Mouse (Mus musculus): Measurements from ENCODE around the gene Six3. TPM values are rescaled to one million over a fixed set of nuclear protein-coding genes. Genes with fewer than 3 reads are reported as not detected.

Gene Six3
- polyA plus RNA-seq, 1 experiment from 2014 or later: not detected

- 3% methylated on average over 13 of the region's 13 CpGs for WGBS
Observed at GRCm38 (mm10) chr17:85624051-85624420, 10.6 kb downstream of the Six3 start.

GRCm38 (mm10) chr17:85624981-85625940 lies 11.9 kb downstream of the Six3 start:
- 2% methylated on average over 26 of the region's 26 CpGs for WGBS
- Histone ChIP-seq H3K9ac (ENCODE audit: low read length) (no peak overlapping the region), H3K27ac (replicated peaks in 1 of 2; ENCODE audit: control insufficient read depth in 1 of 2, insufficient read depth in 1 of 2, low read depth in 2 of 2, low read length in 2 of 2) (no peak overlapping the region), H3K36me3 (ENCODE audit: control insufficient read depth, insufficient read depth, low read length) (no peaks in the 10 kb centered on the region), H3K27me3 (ENCODE audit: control insufficient read depth, insufficient read depth, low read length) (peaks cover 95% of the 10 kb centered on the region), H3K9me3 (ENCODE audit: control insufficient read depth, low read length) (no peaks in the 10 kb centered on the region), H3K4me1 (ENCODE audit: control insufficient read depth in 2 of 2, insufficient read depth in 2 of 2, low read length in 2 of 2) (peaks cover 5 to 11% of the 10 kb centered on the region in 2 experiments; a peak in 2 of 4 replicates), H3K4me2 (ENCODE audit: low read length) (no peak overlapping the region), H3K4me3 (ENCODE audit: control insufficient read depth in 1 of 2, insufficient read depth in 1 of 2, low read depth in 1 of 2, low read length in 2 of 2) (no peak overlapping the region)
- ATAC-seq (ENCODE audit: insufficient number of reproducible peaks, insufficient read depth, low FRiP score, low read depth): no peak

More at GRCm38 (mm10) chr17:85624051-85624420, 10.6 kb downstream of the Six3 start:
- H3K4me1 ChIP-seq (ENCODE audit: control insufficient read depth in 2 of 2, insufficient read depth in 2 of 2, low read length in 2 of 2): peaks cover 5 to 11% of the 10 kb centered on the region in 2 experiments; a peak in 2 of 4 replicates
- no peaks in the 10 kb centered on the region for H3K36me3 ChIP-seq (ENCODE audit: control insufficient read depth, insufficient read depth, low read length)
- peaks cover 95% of the 10 kb centered on the region for H3K27me3 ChIP-seq (ENCODE audit: control insufficient read depth, insufficient read depth, low read length)
- H3K9ac ChIP-seq (ENCODE audit: low read length): no peak overlapping the region
- no peak overlapping the region for H3K4me2 ChIP-seq (ENCODE audit: low read length)
- H3K4me3 ChIP-seq (ENCODE audit: control insufficient read depth in 1 of 2, insufficient read depth in 1 of 2, low read depth in 1 of 2, low read length in 2 of 2): no peak overlapping the region; a peak in 1 of 4 replicates
- H3K27ac ChIP-seq (replicated peaks in 1 of 2; ENCODE audit: control insufficient read depth in 1 of 2, insufficient read depth in 1 of 2, low read depth in 2 of 2, low read length in 2 of 2): no peak overlapping the region
- no peaks in the 10 kb centered on the region for H3K9me3 ChIP-seq (ENCODE audit: control insufficient read depth, low read length)
- no peak for ATAC-seq (ENCODE audit: insufficient number of reproducible peaks, insufficient read depth, low FRiP score, low read depth)

- Histone ChIP-seq H3K4me2 (ENCODE audit: low read length) (no peak overlapping the region), H3K36me3 (ENCODE audit: control insufficient read depth, insufficient read depth, low read length) (no peaks in the 10 kb centered on the region), H3K4me1 (ENCODE audit: control insufficient read depth in 2 of 2, insufficient read depth in 2 of 2, low read length in 2 of 2) (peaks cover 3 to 6% of the 10 kb centered on the region in 2 experiments; a peak in 2 of 4 replicates), H3K9me3 (ENCODE audit: control insufficient read depth, low read length) (no peaks in the 10 kb centered on the region), H3K27ac (replicated peaks in 1 of 2; ENCODE audit: control insufficient read depth in 1 of 2, insufficient read depth in 1 of 2, low read depth in 2 of 2, low read length in 2 of 2) (no peak overlapping the region), H3K27me3 (ENCODE audit: control insufficient read depth, insufficient read depth, low read length) (peaks cover 95% of the 10 kb centered on the region), H3K9ac (ENCODE audit: low read length) (no peak overlapping the region), H3K4me3 (ENCODE audit: control insufficient read depth in 1 of 2, insufficient read depth in 1 of 2, low read depth in 1 of 2, low read length in 2 of 2) (no peak overlapping the region)
- no peak for ATAC-seq (ENCODE audit: insufficient number of reproducible peaks, insufficient read depth, low FRiP score, low read depth)
- 4% methylated on average over 14 of the region's 14 CpGs for WGBS
Observed at GRCm38 (mm10) chr17:85626091-85626860, 12.9 kb downstream of the Six3 start.

GRCm38 (mm10) chr17:85627751-85628150 lies 14.3 kb downstream of the Six3 start:
- Histone ChIP-seq H3K27me3 (ENCODE audit: control insufficient read depth, insufficient read depth, low read length) (peaks cover 95% of the 10 kb centered on the region), H3K4me1 (ENCODE audit: control insufficient read depth in 2 of 2, insufficient read depth in 2 of 2, low read length in 2 of 2) (no peaks in the 10 kb centered on the region; a peak in 1 of 4 replicates), H3K4me2 (ENCODE audit: low read length) (no peak overlapping the region), H3K4me3 (ENCODE audit: control insufficient read depth in 1 of 2, insufficient read depth in 1 of 2, low read depth in 1 of 2, low read length in 2 of 2) (no peak overlapping the region), H3K27ac (replicated peaks in 1 of 2; ENCODE audit: control insufficient read depth in 1 of 2, insufficient read depth in 1 of 2, low read depth in 2 of 2, low read length in 2 of 2) (no peak overlapping the region), H3K36me3 (ENCODE audit: control insufficient read depth, insufficient read depth, low read length) (no peaks in the 10 kb centered on the region), H3K9ac (ENCODE audit: low read length) (no peak overlapping the region), H3K9me3 (ENCODE audit: control insufficient read depth, low read length) (no peaks in the 10 kb centered on the region)
- 27% methylated on average over 5 of the region's 5 CpGs for WGBS
- no peak for ATAC-seq (ENCODE audit: insufficient number of reproducible peaks, insufficient read depth, low FRiP score, low read depth)

- Histone ChIP-seq H3K9ac (ENCODE audit: low read length) (no peak overlapping the region), H3K9me3 (ENCODE audit: control insufficient read depth, low read length) (no peaks in the 10 kb centered on the region), H3K27me3 (ENCODE audit: control insufficient read depth, insufficient read depth, low read length) (peaks cover 91% of the 10 kb centered on the region), H3K4me3 (ENCODE audit: control insufficient read depth in 1 of 2, insufficient read depth in 1 of 2, low read depth in 1 of 2, low read length in 2 of 2) (no peak overlapping the region), H3K4me1 (ENCODE audit: control insufficient read depth in 2 of 2, insufficient read depth in 2 of 2, low read length in 2 of 2) (no peaks in the 10 kb centered on the region), H3K27ac (replicated peaks in 1 of 2; ENCODE audit: control insufficient read depth in 1 of 2, insufficient read depth in 1 of 2, low read depth in 2 of 2, low read length in 2 of 2) (no peak overlapping the region), H3K36me3 (ENCODE audit: control insufficient read depth, insufficient read depth, low read length) (no peaks in the 10 kb centered on the region), H3K4me2 (ENCODE audit: low read length) (no peak overlapping the region)
- no peak for ATAC-seq (ENCODE audit: insufficient number of reproducible peaks, insufficient read depth, low FRiP score, low read depth)
- WGBS: 16% methylated on average over 8 of the region's 8 CpGs
Observed at GRCm38 (mm10) chr17:85628811-85629210, 15.4 kb downstream of the Six3 start.

- H3K9ac ChIP-seq (ENCODE audit: low read length): no peak overlapping the region
- H3K4me1 ChIP-seq (ENCODE audit: control insufficient read depth in 2 of 2, insufficient read depth in 2 of 2, low read length in 2 of 2): no peaks in the 10 kb centered on the region
- H3K4me2 ChIP-seq (ENCODE audit: low read length): no peak overlapping the region
- H3K4me3 ChIP-seq (ENCODE audit: control insufficient read depth in 1 of 2, insufficient read depth in 1 of 2, low read depth in 1 of 2, low read length in 2 of 2): no peak overlapping the region
- H3K36me3 ChIP-seq (ENCODE audit: control insufficient read depth, insufficient read depth, low read length): no peaks in the 10 kb centered on the region
- no peaks in the 10 kb centered on the region for H3K9me3 ChIP-seq (ENCODE audit: control insufficient read depth, low read length)
- 82% methylated on average over 1 of the region's 1 CpGs for WGBS
- no peak for ATAC-seq (ENCODE audit: insufficient number of reproducible peaks, insufficient read depth, low FRiP score, low read depth)
- no peak overlapping the region for H3K27ac ChIP-seq (replicated peaks in 1 of 2; ENCODE audit: control insufficient read depth in 1 of 2, insufficient read depth in 1 of 2, low read depth in 2 of 2, low read length in 2 of 2)
- H3K27me3 ChIP-seq (ENCODE audit: control insufficient read depth, insufficient read depth, low read length): peaks cover 94% of the 10 kb centered on the region
Observed at GRCm38 (mm10) chr17:85629396-85629795, 16.0 kb downstream of the Six3 start.

GRCm38 (mm10) chr17:85630296-85631050 lies 17.1 kb downstream of the Six3 start:
- Histone ChIP-seq H3K27ac (replicated peaks in 1 of 2; ENCODE audit: control insufficient read depth in 1 of 2, insufficient read depth in 1 of 2, low read depth in 2 of 2, low read length in 2 of 2) (no peak overlapping the region), H3K36me3 (ENCODE audit: control insufficient read depth, insufficient read depth, low read length) (no peaks in the 10 kb centered on the region), H3K9me3 (ENCODE audit: control insufficient read depth, low read length) (no peaks in the 10 kb centered on the region), H3K4me2 (ENCODE audit: low read length) (no peak overlapping the region), H3K4me1 (ENCODE audit: control insufficient read depth in 2 of 2, insufficient read depth in 2 of 2, low read length in 2 of 2) (no peaks in the 10 kb centered on the region), H3K9ac (ENCODE audit: low read length) (no peak overlapping the region), H3K4me3 (ENCODE audit: control insufficient read depth in 1 of 2, insufficient read depth in 1 of 2, low read depth in 1 of 2, low read length in 2 of 2) (no peak overlapping the region), H3K27me3 (ENCODE audit: control insufficient read depth, insufficient read depth, low read length) (peaks cover 89% of the 10 kb centered on the region)
- 42% methylated on average over 22 of the region's 22 CpGs for WGBS
- no peak for ATAC-seq (ENCODE audit: insufficient number of reproducible peaks, insufficient read depth, low FRiP score, low read depth)

Data from heart, embryonic 14.5 days (tissue).